Mouse (Mus musculus) heart, embryonic 13.5 days (tissue): ENCODE data around the gene 3425401B19Rik. TPM values are rescaled to one million over a fixed set of nuclear protein-coding genes. Genes with fewer than 3 reads are reported as not detected.
A peak's percentile ranks its signal among the peaks of the same experiment; 100 is the strongest.

Experiments
- ATAC-seq: fragments of 200-750 bp; cut with Nextera tagmentation; 2 replicates; pipeline ENCODE4 v1.8.0; 2017; ENCODE audit warnings: moderate TSS enrichment; ENCODE audit not compliant: insufficient number of reproducible peaks, low FRiP score, low TSS enrichment; ENCODE audit errors: extremely low read depth
- H3K27ac ChIP-seq: fragments of 300-500 bp; sonication (generic); replicated peaks from 2 replicates; pipeline ENCODE4 v1.5.1; 2015; ENCODE audit warnings: moderate library complexity, mild to moderate bottlenecking, inconsistent platforms
- H3K27me3 ChIP-seq: fragments of 300-500 bp; sonication (generic); replicated peaks from 2 replicates; pipeline ENCODE4 v1.6.1; 2015; ENCODE audit warnings: mild to moderate bottlenecking, inconsistent platforms
- H3K36me3 ChIP-seq: fragments of 300-500 bp; sonication (generic); 2 replicates; pipeline ENCODE4 v1.6.1; 2015; ENCODE audit warnings: mild to moderate bottlenecking, inconsistent platforms
- H3K4me1 ChIP-seq: fragments of 300-500 bp; sonication (generic); 2 replicates; pipeline ENCODE4 v1.6.1; 2015; ENCODE audit warnings: inconsistent platforms
- H3K4me2 ChIP-seq: fragments of 300-500 bp; sonication (generic); 2 replicates; pipeline ENCODE4 v1.6.1; 2015; ENCODE audit warnings: inconsistent platforms, mild to moderate bottlenecking, moderate library complexity
- H3K4me3 ChIP-seq: fragments of 300-500 bp; sonication (generic); 2 replicates; pipeline ENCODE4 v1.5.1; 2015; ENCODE audit warnings: moderate library complexity, mild to moderate bottlenecking, inconsistent platforms
- H3K9ac ChIP-seq: fragments of 300-500 bp; sonication (generic); 2 replicates; pipeline ENCODE4 v1.6.1; 2015; ENCODE audit warnings: inconsistent platforms, mild to moderate bottlenecking, moderate library complexity
- H3K9me3 ChIP-seq: fragments of 300-500 bp; sonication (generic); 2 replicates; pipeline ENCODE4 v1.6.1; 2016; ENCODE audit warnings: inconsistent platforms
- WGBS: fragments of 180-500 bp; shearing (Covaris S2); methylation state at CpG from one replicate; pipeline ENCODE4 v1.1.7; 2015; ENCODE audit warnings: mixed read lengths; 5-methylcytosine and 5-hydroxymethylcytosine counted together
- polyA plus RNA-seq: library from polyadenylated mRNA; unstranded; fragments of >200 nt; fragmentation: Nextera tagmentation; extraction: Ambion mirVana; gene quantifications from 2 replicates; pipeline ENCODE4 v1.2.1, GENCODE M21; 2015

3425401B19Rik gene
- 8.5 and 10.6 TPM in 2 replicates for polyA plus RNA-seq

DNA sequence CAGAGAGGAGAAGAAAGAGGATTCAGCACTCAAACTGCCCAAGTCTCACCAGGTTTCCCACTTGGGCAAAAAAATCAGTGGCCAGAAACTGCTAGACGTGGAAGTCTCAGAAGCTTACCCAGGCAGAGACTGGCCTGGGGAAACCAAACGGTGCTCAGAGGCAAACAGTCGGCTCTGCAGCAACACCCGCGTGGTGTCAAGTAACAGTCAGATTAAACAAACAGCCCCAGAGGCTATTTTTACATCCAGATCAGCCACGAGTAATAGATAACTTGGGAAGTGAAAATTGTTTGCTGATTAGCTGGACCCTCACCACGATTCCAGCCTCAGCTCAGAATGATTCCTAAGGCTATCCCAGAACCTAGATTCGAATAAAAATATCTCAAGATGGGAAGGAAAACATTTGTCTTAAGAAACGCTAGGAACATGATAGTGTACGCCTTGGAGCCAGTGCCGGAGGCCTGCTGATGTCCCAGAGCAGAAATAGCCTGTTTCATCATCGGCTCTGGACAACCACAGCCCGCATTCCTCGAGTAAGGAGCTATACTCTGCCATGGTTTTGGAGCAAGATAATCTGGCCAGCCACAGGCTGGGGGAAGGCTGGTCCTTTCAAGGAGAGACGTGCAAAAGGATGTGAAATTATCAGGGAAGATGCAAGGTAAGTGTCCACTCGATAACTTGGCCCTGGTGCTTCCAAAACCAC, at the start of gene 3425401B19Rik:
TSS of gene 3425401B19Rik (minus strand) at position 170 of the 703 bp plus-strand sequence.
- Histone ChIP-seq H3K36me3 (no peaks in the 10 kb centered on the region), H3K4me1 (peaks cover 49% of the 10 kb centered on the region), H3K4me3 (peak within 1 kb of the TSS; percentile 62), H3K9me3 (no peaks in the 10 kb centered on the region), H3K4me2 (peak within 1 kb of the TSS; percentile 70), H3K27me3 (peaks cover 3% of the 10 kb centered on the region; the same call in 1 of the 2 replicates), H3K27ac (peak within 1 kb of the TSS; percentile 97), H3K9ac (peak within 1 kb of the TSS; percentile 88)
- no peak for ATAC-seq
- WGBS = 13% methylated on average over 16 of the region's 16 CpGs

DNA sequence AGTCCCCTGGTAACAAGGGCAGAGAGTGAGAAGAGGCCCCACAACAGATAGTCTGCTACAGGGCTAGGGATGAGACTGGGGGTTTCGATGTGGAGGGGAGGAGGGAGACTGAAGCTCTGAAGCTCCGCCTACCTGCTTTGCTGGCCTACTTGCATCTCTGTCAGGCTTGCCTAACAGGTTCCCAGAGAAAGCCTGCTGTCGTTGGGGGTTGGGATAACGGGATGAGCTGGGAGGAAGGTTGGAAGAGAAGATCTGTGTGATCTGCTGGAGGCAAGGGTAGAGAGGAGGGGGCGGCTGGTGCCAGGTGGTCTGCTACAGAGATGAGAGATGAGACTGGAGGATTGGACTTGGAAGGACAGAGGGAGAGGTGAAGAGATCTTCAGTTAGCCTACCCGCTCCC, 47.9 kb upstream of the 3425401B19Rik start:
- Histone ChIP-seq H3K4me3 (no peak overlapping the region), H3K4me1 (no peaks in the 10 kb centered on the region), H3K27me3 (no peaks in the 10 kb centered on the region), H3K36me3 (no peaks in the 10 kb centered on the region), H3K9ac (no peak overlapping the region), H3K9me3 (no peaks in the 10 kb centered on the region), H3K4me2 (no peak overlapping the region), H3K27ac (no peak overlapping the region)
- ATAC-seq = no peak
- WGBS = 30% methylated on average over 6 of the region's 6 CpGs

DNA sequence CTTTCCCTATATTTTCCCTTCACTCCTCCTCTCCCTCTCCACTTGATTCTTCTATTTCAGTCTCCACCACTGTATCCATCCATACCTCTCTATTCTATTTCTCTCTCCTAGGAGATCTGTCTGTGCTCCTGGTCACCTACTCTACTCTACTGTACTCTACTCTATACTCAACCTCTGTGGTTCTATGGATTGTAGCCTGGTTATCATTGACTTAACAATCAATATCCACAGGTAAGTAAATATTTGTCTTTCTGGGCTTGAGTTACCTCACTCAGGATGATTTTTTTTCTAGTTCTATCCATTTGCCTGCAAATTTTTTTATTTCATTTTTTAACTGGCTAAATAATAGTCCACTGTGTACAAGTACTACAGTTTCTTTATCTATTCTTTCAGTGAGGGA, 41.8 kb upstream of the 3425401B19Rik start:
- Histone ChIP-seq H3K27me3 (no peaks in the 10 kb centered on the region; the same call in 1 of the 2 replicates), H3K27ac (no peak overlapping the region), H3K9me3 (no peaks in the 10 kb centered on the region), H3K9ac (no peak overlapping the region), H3K4me3 (no peak overlapping the region), H3K4me1 (no peaks in the 10 kb centered on the region), H3K4me2 (no peak overlapping the region), H3K36me3 (no peaks in the 10 kb centered on the region)
- ATAC-seq = no peak

DNA sequence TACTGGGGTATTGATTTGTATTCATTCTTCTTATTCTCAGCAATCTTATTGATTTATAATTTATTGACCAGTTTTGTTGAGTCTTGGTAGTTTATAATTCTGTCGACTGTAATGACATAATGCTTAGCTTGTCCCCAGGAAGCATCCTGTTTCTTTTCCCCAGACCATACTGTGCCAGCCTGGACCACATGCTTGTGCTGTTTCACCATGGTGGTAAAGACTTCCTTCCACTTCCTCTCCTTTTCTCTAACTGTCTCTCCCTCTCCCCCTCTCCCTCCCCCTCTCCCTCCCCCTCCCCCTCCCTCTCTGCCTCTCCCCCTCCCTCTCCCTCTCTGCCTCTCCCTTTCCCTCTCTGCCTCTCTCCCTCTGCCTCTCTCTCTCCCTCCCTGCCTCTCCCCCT, 36.4 kb upstream of the 3425401B19Rik start:
- ATAC-seq = no peak
- Histone ChIP-seq H3K27me3 (peaks cover 3% of the 10 kb centered on the region; the same call in 1 of the 2 replicates), H3K4me1 (no peaks in the 10 kb centered on the region), H3K9ac (no peak overlapping the region), H3K27ac (no peak overlapping the region), H3K36me3 (no peaks in the 10 kb centered on the region), H3K9me3 (no peaks in the 10 kb centered on the region), H3K4me3 (no peak overlapping the region), H3K4me2 (no peak overlapping the region)
- 27% methylated on average over 1 of the region's 1 CpGs for WGBS

DNA sequence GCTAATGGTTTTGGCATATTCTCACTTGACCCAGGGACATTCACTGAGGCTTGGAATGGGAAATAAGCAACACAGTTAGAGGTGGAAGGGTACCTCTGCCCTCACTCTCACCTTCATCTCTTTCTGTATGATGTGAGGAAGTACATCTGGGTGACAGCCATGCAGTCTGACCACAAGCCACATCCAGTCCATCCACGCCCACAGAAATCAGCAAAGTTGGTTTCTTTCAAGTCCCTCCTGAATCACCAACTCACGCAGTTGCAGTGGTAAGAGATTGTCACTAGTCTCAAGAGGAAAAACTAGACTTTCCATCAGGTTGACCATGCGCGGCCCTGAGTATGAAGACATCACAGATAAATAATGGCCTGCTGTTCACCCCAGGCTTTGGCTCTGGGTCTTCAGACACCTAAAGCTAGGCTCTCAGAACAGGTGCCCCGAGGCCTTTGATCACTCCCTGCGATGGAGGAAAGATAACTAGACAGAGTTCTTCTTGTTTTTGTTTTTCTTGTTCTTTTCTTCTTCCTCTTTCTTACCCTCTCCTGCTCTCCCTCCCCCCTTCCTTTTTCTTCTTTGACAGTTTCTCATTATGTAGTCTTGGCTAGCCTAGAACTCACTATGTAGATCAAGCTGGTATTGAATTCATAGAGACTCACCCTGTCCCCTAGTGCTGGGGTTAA, 31.8 kb upstream of the 3425401B19Rik start:
- no peak overlapping the region for H3K9ac ChIP-seq
- no peaks in the 10 kb centered on the region for H3K9me3 ChIP-seq
- H3K36me3 ChIP-seq = no peaks in the 10 kb centered on the region
- H3K4me1 ChIP-seq = no peaks in the 10 kb centered on the region
- no peak overlapping the region for H3K4me2 ChIP-seq
- H3K27ac ChIP-seq = no peak overlapping the region
- H3K4me3 ChIP-seq = no peak overlapping the region
- ATAC-seq = no peak
- 0 out of 2 replicates have a peak, but pooled peaks cover 3% of the 10 kb centered on the region for H3K27me3 ChIP-seq
- WGBS = 77% methylated on average over 6 of the region's 6 CpGs

DNA sequence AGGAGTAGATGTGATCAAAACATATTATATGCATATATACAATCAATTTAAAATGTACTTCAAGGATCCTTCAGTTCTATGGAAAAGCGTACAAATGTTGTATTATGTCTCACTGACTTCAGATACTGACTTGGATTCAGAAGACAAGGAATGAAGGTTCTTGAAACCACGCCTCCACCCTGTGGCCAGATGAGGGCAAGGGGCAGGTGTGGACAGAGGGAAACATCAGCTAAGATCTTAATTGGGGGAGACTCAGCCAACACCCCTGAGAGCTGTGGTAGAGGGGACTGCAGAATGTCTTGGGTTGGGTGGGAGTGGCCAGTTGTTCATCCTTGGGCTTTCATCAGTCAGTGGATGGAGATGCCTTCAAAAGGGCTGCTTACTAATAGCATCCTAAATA, 30.4 kb upstream of the 3425401B19Rik start:
- no peak overlapping the region for H3K4me2 ChIP-seq
- ATAC-seq = no peak
- H3K9ac ChIP-seq = no peak overlapping the region
- no peaks in the 10 kb centered on the region for H3K9me3 ChIP-seq
- H3K4me1 ChIP-seq = no peaks in the 10 kb centered on the region
- WGBS = 75% methylated on average over 2 of the region's 2 CpGs
- no peak overlapping the region for H3K4me3 ChIP-seq
- 0 out of 2 replicates have a peak, but pooled peaks cover 3% of the 10 kb centered on the region for H3K27me3 ChIP-seq
- H3K27ac ChIP-seq = no peak overlapping the region
- no peaks in the 10 kb centered on the region for H3K36me3 ChIP-seq

DNA sequence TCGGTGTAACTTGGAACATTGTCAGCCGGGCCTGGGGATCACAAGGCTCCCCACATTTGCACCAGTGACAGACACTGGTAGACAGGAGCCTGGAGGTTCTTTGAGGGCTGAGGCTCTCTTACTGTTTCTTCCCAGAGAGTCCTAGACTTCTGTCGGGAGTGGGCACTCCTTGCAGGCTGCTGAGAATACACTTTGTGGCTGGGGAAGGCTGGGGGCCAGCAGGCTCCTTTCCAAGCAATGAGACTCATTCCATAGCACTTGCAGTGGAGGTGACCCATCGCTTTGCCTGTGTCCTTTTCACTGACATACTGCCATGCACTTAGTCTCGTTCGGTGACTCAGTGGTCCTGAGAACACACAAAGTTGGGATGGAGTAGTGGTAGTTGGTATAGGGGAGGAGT, 30.0 kb upstream of the 3425401B19Rik start:
- H3K9ac ChIP-seq = no peak overlapping the region
- WGBS = 80% methylated on average over 6 of the region's 6 CpGs
- ATAC-seq = no peak
- H3K27ac ChIP-seq = no peak overlapping the region
- no peak overlapping the region for H3K4me3 ChIP-seq
- no peaks in the 10 kb centered on the region for H3K36me3 ChIP-seq
- H3K9me3 ChIP-seq = no peaks in the 10 kb centered on the region
- H3K27me3 ChIP-seq = 0 out of 2 replicates have a peak, but pooled peaks cover 3% of the 10 kb centered on the region
- no peaks in the 10 kb centered on the region for H3K4me1 ChIP-seq
- H3K4me2 ChIP-seq = no peak overlapping the region

DNA sequence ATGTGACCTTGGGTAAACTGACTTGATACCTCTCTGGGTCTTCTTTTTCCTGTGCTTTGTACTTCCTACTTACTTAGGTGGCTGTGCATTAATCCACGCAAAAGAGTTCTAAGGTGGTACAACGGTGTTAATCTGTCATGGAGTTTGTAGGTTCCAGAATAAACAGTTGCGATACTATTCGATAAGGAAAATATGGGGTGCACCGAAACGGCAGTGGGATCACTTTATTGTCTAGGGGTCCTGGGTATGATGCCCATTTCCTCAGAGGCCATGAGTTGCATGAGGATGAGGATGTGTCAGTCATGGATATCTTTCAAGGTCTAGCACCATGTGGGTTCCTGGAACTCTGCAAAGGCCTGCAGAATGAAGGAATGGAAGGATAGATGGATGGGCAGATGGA, 24.8 kb upstream of the 3425401B19Rik start:
- no peak overlapping the region for H3K9ac ChIP-seq
- H3K4me2 ChIP-seq = no peak overlapping the region
- no peak overlapping the region for H3K4me3 ChIP-seq
- H3K4me1 ChIP-seq = peaks cover 22% of the 10 kb centered on the region
- H3K27ac ChIP-seq = no peak overlapping the region
- WGBS = 84% methylated on average over 6 of the region's 6 CpGs
- ATAC-seq = no peak
- H3K36me3 ChIP-seq = no peaks in the 10 kb centered on the region
- H3K27me3 ChIP-seq = peaks cover 36% of the 10 kb centered on the region
- no peaks in the 10 kb centered on the region for H3K9me3 ChIP-seq

DNA sequence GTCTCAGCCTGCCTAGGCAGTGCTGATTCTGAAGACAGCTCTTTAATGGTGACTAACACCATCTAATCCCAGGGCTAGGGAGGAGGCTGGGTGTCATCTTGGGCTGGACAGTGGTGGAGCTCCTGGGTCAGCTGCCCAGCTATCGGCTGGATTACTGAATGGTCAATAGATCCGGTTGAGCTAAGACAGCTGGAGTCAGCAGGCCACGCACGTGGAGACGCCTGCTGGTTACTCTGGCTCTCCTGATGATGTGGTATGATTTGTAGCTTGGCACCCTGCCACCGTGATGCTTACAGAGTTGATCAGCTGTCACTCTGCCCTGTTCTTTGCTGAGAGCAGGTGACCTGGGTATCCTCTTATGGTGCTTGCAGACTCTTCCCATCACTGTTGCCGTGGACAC, 23.7 kb upstream of the 3425401B19Rik start:
- Histone ChIP-seq H3K27me3 (peaks cover 44% of the 10 kb centered on the region), H3K4me1 (peaks cover 22% of the 10 kb centered on the region), H3K4me2 (no peak overlapping the region), H3K27ac (no peak overlapping the region), H3K9me3 (no peaks in the 10 kb centered on the region), H3K9ac (no peak overlapping the region), H3K4me3 (no peak overlapping the region), H3K36me3 (no peaks in the 10 kb centered on the region)
- 54% methylated on average over 7 of the region's 7 CpGs for WGBS
- no peak for ATAC-seq

DNA sequence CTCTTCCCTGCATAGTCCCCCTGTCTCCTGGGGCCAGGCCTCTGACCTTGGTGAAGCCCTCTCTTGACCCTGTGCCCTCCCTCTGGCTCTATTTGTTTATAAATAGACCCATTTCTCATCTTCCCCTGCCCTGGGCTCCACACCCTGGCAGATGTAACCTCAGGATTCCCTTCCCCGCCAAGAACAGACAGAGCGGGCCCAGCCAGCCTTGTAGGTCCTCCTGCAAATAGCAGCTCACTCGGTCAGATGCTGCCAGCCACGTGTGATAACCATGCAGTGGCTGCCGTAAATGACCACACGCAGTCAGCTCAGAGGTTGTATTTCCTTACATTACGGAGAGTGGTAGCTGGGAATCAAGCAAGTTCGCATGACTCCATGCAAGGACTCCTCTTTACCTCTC, 22.8 kb upstream of the 3425401B19Rik start:
- ATAC-seq = no peak
- Histone ChIP-seq H3K27me3 (peaks cover 47% of the 10 kb centered on the region), H3K36me3 (no peaks in the 10 kb centered on the region), H3K27ac (no peak overlapping the region), H3K9me3 (no peaks in the 10 kb centered on the region), H3K4me2 (no peak overlapping the region), H3K4me1 (peaks cover 25% of the 10 kb centered on the region), H3K9ac (peak overlapping the region; percentile 14; the same call in 1 of the 2 replicates), H3K4me3 (no peak overlapping the region)
- WGBS = 43% methylated on average over 8 of the region's 8 CpGs

DNA sequence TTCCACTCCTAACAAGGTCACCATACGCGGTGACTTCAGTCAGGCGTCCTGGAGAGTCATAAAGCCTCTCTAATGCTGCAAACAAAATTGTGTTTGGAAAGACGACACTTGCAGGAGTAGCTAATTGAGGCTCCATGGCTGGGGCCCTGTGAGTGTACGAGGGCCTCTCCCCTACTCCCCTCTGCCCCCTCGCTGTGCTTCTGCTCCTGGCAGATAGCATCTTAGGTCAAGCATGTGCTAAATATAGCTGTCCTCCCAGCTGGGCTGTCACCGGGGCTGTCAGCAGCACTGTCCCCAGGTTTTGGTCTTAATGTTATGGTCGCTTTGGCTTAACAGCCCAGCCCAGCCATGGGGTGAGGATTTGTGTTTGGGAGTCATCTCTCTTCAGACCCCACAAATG, 15.9 kb upstream of the 3425401B19Rik start:
- Histone ChIP-seq H3K4me1 (peaks cover 27% of the 10 kb centered on the region), H3K4me2 (peak overlapping the region; percentile 28), H3K9ac (peak overlapping the region; percentile 8; the same call in 1 of the 2 replicates), H3K27ac (peak overlapping the region; percentile 83), H3K27me3 (peaks cover 55% of the 10 kb centered on the region), H3K9me3 (no peaks in the 10 kb centered on the region), H3K4me3 (no peak overlapping the region), H3K36me3 (no peaks in the 10 kb centered on the region)
- WGBS = 17% methylated on average over 8 of the region's 8 CpGs
- ATAC-seq = no peak
